Mouse (Mus musculus) adipocyte (in vitro differentiated cells): ENCODE measurements around the gene Pea15a.
A peak's percentile ranks its signal among the peaks of the same experiment; 100 is the strongest.
"Not testable (repeated sequence)": the region's sequence is repeated elsewhere in the genome, so short reads cannot be mapped to it uniquely, and the experiment has no call there.

Experiments
- DNase-seq: peaks from one replicate; pipeline ENCODE4 v3.0.0-alpha.2; 2016; ENCODE audit warnings: low spot score

Gene Pea15a

GRCm38 (mm10) chr1:172206141-172206917 lies at the start of gene Pea15a:
TSS of gene Pea15a (minus strand) at chr1:172206804.
- peak; percentile 73 for DNase-seq

GRCm38 (mm10) chr1:172247679-172248078 lies 41.1 kb upstream of the Pea15a start:
- peak; percentile 34 for DNase-seq

GRCm38 (mm10) chr1:172247216-172247615 lies 40.6 kb upstream of the Pea15a start:
- no peak for DNase-seq

- not testable (repeated sequence) for DNase-seq
These were observed 38.0 kb upstream of the Pea15a start for GRCm38 (mm10) chr1:172244645-172245044.

- no peak for DNase-seq
These were observed 37.1 kb upstream of the Pea15a start for GRCm38 (mm10) chr1:172243547-172244205.

GRCm38 (mm10) chr1:172242401-172242800 lies 35.8 kb upstream of the Pea15a start:
- peak; percentile 81 for DNase-seq

- DNase-seq = no peak
These were observed 34.5 kb upstream of the Pea15a start for GRCm38 (mm10) chr1:172240945-172241708.

- peak; percentile 42 for DNase-seq
These were observed 22.6 kb upstream of the Pea15a start for GRCm38 (mm10) chr1:172229215-172229614.

- DNase-seq = peak; percentile 31
These were observed 21.6 kb upstream of the Pea15a start for GRCm38 (mm10) chr1:172228209-172228608.

- DNase-seq = no peak
These were observed 14.9 kb upstream of the Pea15a start for GRCm38 (mm10) chr1:172221297-172222063.

GRCm38 (mm10) chr1:172220414-172220813 lies 13.8 kb upstream of the Pea15a start:
- DNase-seq = peak; percentile 72

- no peak for DNase-seq
These were observed 13.1 kb upstream of the Pea15a start, which contains the start of gene Casq1 for GRCm38 (mm10) chr1:172219451-172220406. TSS of gene Casq1 (minus strand) at chr1:172219868.

GRCm38 (mm10) chr1:172218164-172218910 lies 11.7 kb upstream of the Pea15a start:
- no peak for DNase-seq

- DNase-seq = peak; percentile 95
These were observed 10.5 kb upstream of the Pea15a start for GRCm38 (mm10) chr1:172217148-172217547.

- DNase-seq = no peak
These were observed 8.1 kb upstream of the Pea15a start for GRCm38 (mm10) chr1:172214748-172215147.

GRCm38 (mm10) chr1:172213771-172214170 lies 7.2 kb upstream of the Pea15a start:
- DNase-seq = peak; percentile 70

- DNase-seq = no peak
These were observed 6.2 kb upstream of the Pea15a start for GRCm38 (mm10) chr1:172212776-172213175.

- no peak for DNase-seq
These were observed 544 bp upstream of the Pea15a start for GRCm38 (mm10) chr1:172207111-172207584.

GRCm38 (mm10) chr1:172205741-172206087 lies 890 bp downstream of the Pea15a start:
- DNase-seq = no peak
